Mouse (Mus musculus) left cerebral cortex, adult 6 months (tissue): ENCODE data around the gene Kcna6. TPM values are rescaled to one million over a fixed set of nuclear protein-coding genes. Genes with fewer than 3 reads are reported as not detected.

Experiments used
- long read RNA-seq, 2 experiments: library from polyadenylated mRNA; unstranded; transcript quantifications; one replicate each; pipeline ENCODE4 v2.0.0; 2019 to 2020
- polyA plus RNA-seq: library from polyadenylated mRNA; unstranded; fragments of <200 nt; fragmentation: Nextera tagmentation; gene quantifications from 2 replicates; pipeline ENCODE4 v1.2.3, GENCODE M21; 2021

Kcna6 gene
- 18.5 and 23.0 TPM in 2 replicates for polyA plus RNA-seq
- long read RNA-seq, experiment 1, full-length matches to known transcripts = 82 of 95 reads
- long read RNA-seq, experiment 1, partial matches to known transcripts = 0 of 95 reads
- long read RNA-seq, experiment 1, other reads (novel, unspliced or antisense) = 13 of 95 reads
- long read RNA-seq, experiment 2, full-length matches to known transcripts = 29 of 46 reads
- long read RNA-seq, experiment 2, partial matches to known transcripts = 3 of 46 reads
- long read RNA-seq, experiment 2, other reads (novel, unspliced or antisense) = 14 of 46 reads

GRCm38 (mm10) chr6:126740211-126741142 lies at the start of gene Kcna6:
Gene Kcna6 (minus strand): TSS chr6:126740674.

Other genes with a start within 250 kb of the Kcna6 start
- gene Kcna5, start 205.3 kb downstream of the Kcna6 start, polyA plus RNA-seq = 0.50 and 1.3 TPM in 2 replicates
- 19.6 and 28.3 TPM in 2 replicates for gene Kcna1, start 94.3 kb downstream of the Kcna6 start, polyA plus RNA-seq
- 155 and 206 TPM in 2 replicates for gene Ndufa9, start 108.5 kb upstream of the Kcna6 start, polyA plus RNA-seq
- gene Akap3, start 112.4 kb upstream of the Kcna6 start, polyA plus RNA-seq = 0.06 TPM in 1 of 2 replicates, not detected in the other
- gene Dyrk4, start 181.2 kb upstream of the Kcna6 start, polyA plus RNA-seq = 0.10 and 0.15 TPM in 2 replicates
- gene Rad51ap1, start 198.9 kb upstream of the Kcna6 start, polyA plus RNA-seq = 1.4 and 2.3 TPM in 2 replicates
- 21.9 TPM in 2 replicates for gene D6Wsu163e, start 199.3 kb upstream of the Kcna6 start, polyA plus RNA-seq